Mouse (Mus musculus) midbrain, embryonic 15.5 days (tissue): Measurements from ENCODE around the gene Zfp704. TPM values are rescaled to one million over a fixed set of nuclear protein-coding genes. Genes with fewer than 3 reads are reported as not detected.
A peak's percentile ranks its signal among the peaks of the same experiment; 100 is the strongest.

Source experiments
- ATAC-seq: fragments of 200-750 bp; cut with Nextera tagmentation; replicated peaks from 2 replicates; pipeline ENCODE4 v1.8.0; 2017; ENCODE audit warnings: moderate TSS enrichment
- H3K27ac ChIP-seq: fragments of 300-500 bp; sonication (generic); 2 replicates; pipeline ENCODE4 v1.5.1; 2015; ENCODE audit warnings: mild to moderate bottlenecking, inconsistent platforms
- H3K27me3 ChIP-seq: fragments of 300-500 bp; sonication (generic); replicated peaks from 2 replicates; pipeline ENCODE4 v1.6.1; 2015; ENCODE audit warnings: inconsistent platforms
- H3K36me3 ChIP-seq: fragments of 300-500 bp; sonication (generic); replicated peaks from 2 replicates; pipeline ENCODE4 v1.6.1; 2015; ENCODE audit warnings: inconsistent platforms
- H3K4me1 ChIP-seq: fragments of 300-500 bp; sonication (generic); 2 replicates; pipeline ENCODE4 v1.6.1; 2015; ENCODE audit warnings: inconsistent platforms
- H3K4me2 ChIP-seq: fragments of 300-500 bp; sonication (generic); 2 replicates; pipeline ENCODE4 v1.6.1; 2015; ENCODE audit warnings: inconsistent platforms, mild to moderate bottlenecking, moderate library complexity
- H3K4me3 ChIP-seq: fragments of 300-500 bp; sonication (generic); 2 replicates; pipeline ENCODE4 v1.5.1; 2015; ENCODE audit warnings: mild to moderate bottlenecking, inconsistent platforms
- H3K9ac ChIP-seq: fragments of 300-500 bp; sonication (generic); 2 replicates; pipeline ENCODE4 v1.6.1; 2015; ENCODE audit warnings: mild to moderate bottlenecking, inconsistent platforms
- H3K9me3 ChIP-seq: fragments of 300-500 bp; sonication (generic); 2 replicates; pipeline ENCODE4 v1.6.1; 2016; ENCODE audit warnings: inconsistent platforms
- WGBS: fragments of 180-500 bp; shearing (Covaris S2); methylation state at CpG from one replicate; pipeline ENCODE4 v1.1.7; 2015; ENCODE audit warnings: mixed read lengths; 5-methylcytosine and 5-hydroxymethylcytosine counted together
- polyA plus RNA-seq: library from polyadenylated mRNA; unstranded; fragments of >200 nt; fragmentation: Nextera tagmentation; extraction: Ambion mirVana; gene quantifications from 2 replicates; pipeline ENCODE4 v1.2.1, GENCODE M21; 2015

Gene Zfp704
- 13.7 and 13.8 TPM in 2 replicates for polyA plus RNA-seq

DNA sequence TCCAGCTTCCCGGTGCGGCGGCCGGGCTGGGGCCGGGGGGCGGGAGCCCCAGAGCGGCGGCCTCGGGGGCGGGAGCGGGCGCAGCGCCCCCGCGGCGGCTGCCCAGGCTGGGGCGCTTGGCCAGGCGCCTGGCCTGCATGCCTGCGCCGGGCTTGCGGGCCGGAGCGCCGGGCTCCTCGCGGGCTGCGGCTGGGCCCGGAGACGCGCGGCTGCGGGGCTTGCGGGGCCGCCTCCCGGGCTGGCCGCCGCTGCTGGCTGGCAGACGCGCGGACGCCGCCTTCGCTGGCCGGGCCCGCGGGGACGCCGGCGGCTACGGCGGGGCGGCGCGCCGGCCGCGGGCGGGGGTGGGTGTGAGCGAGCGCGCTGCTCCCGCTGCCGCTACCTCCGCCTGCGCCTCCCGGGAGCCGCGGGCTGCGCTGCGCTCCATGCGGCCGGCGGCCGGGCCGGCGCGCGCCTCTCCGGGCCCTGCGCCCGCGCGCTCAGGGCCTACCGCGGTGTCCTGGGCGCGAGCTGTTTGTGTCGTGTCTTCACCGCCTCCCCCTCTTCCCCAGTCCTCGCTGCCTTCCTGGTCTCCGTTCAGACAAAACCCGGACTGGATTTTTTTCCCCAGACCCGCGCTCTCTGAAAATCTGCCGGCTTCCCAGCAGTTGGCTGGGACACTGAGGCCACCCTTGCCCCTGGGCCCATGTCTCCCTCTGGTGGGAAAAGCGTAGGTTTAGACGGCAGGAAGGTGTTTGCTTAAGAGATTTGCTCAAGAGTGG, at the start of gene Zfp704:
Zfp704 (minus strand) TSS at position 505 of the 761 bp plus-strand sequence.
- Histone ChIP-seq H3K27me3 (no peaks in the 10 kb centered on the region; the same call in 1 of the 2 replicates), H3K27ac (peak within 1 kb of the TSS; percentile 95), H3K36me3 (no peaks in the 10 kb centered on the region), H3K4me3 (peak within 1 kb of the TSS; percentile 65), H3K4me2 (peak within 1 kb of the TSS; percentile 64), H3K9ac (peak within 1 kb of the TSS; percentile 81), H3K4me1 (peaks cover 29% of the 10 kb centered on the region), H3K9me3 (no peaks in the 10 kb centered on the region)
- ATAC-seq, result peak; percentile 94
- WGBS, result under 1% methylated on average over 46 of the region's 97 CpGs

DNA sequence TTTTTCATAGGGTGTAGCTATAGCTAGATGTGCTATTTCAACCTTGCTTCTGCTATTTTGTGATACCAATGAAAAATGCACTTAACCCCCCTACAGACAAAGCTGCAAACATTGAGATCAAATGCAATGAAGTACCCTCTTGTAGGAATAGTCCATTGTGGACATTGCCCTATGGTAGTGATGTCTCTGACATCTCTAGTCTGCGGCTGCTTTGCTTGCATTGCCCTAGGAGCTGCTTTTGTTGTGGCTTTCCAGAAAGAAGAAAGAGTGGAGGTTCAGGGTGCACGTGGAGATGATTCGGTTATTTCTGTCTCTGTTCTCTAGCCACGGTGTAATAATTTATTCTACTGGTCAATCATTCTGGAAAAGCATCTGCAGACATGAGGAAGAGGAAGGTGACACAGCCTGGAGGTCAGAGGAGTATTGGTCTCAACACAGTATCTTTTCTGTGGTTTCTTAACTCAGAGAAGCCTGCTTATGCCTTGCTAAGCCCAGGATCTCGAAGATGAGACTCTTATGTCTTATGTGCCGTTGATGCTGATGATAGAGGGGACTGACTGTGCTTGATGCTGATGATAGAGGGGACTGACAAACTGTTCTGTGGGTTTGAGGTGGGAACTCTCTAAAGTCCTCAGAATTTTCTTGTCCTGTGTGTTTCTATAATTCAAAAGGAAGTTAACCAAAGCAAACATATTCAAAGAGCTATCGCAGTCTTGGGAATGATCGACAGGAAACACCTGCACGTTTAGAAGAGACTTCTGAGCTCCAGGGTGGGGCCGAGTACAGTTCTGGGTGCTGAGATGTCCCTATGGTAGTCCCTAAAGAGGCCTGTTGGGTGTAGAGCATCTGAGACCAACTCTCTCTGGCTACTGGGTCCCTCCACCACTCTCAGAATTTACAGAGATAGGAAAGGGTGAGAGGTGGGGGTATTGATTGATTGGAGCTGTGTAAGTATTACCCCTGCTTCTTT, 23.4 kb upstream of the Zfp704 start:
- Histone ChIP-seq H3K27ac (no peak overlapping the region), H3K4me1 (peaks cover 10% of the 10 kb centered on the region)
- 84% methylated on average over 10 of the region's 10 CpGs for WGBS

DNA sequence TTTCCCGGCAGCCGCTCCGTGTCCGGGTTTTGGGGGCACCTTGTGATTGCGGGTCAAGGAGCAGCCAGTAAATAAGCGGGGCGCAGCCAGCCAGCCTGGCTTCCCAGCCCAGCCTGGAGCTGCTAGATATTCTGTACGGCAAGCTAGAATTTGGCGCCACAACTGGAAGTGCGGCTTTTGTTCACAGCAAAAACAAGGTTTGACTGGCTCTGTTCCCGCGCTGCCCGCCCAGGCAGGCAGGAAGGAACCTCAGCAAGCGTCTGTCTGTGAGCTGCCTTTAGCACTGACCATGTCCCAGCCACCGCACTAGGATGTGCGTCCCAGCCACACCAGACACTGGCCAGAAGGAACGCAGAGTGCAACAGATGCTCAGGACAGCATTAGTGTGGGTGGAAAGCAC, 20.1 kb upstream of the Zfp704 start:
- H3K9me3 ChIP-seq, result no peaks in the 10 kb centered on the region
- 0 out of 2 replicates have a peak, but pooled peaks cover 2% of the 10 kb centered on the region for H3K27me3 ChIP-seq
- peak overlapping the region; percentile 14 for H3K4me3 ChIP-seq
- 0 out of 2 replicates have a peak overlapping the region, but pooled peaks have one; percentile 20 for H3K9ac ChIP-seq
- H3K4me2 ChIP-seq, result peak overlapping the region; percentile 42
- no peaks in the 10 kb centered on the region for H3K36me3 ChIP-seq
- 10% methylated on average over 17 of the region's 17 CpGs for WGBS
- no peak overlapping the region for H3K27ac ChIP-seq
- H3K4me1 ChIP-seq, result peaks cover 10% of the 10 kb centered on the region
- ATAC-seq, result peak; percentile 72; the same call in 1 of the 2 replicates

More for the DNA sequence above, 23.4 kb upstream of the Zfp704 start:
- 0 out of 2 replicates have a peak, but pooled peaks cover 1% of the 10 kb centered on the region for H3K27me3 ChIP-seq
- ATAC-seq, result no peak
- H3K4me2 ChIP-seq, result no peak overlapping the region
- H3K4me3 ChIP-seq, result no peak overlapping the region
- no peaks in the 10 kb centered on the region for H3K36me3 ChIP-seq
- no peaks in the 10 kb centered on the region for H3K9me3 ChIP-seq
- H3K9ac ChIP-seq, result no peak overlapping the region

DNA sequence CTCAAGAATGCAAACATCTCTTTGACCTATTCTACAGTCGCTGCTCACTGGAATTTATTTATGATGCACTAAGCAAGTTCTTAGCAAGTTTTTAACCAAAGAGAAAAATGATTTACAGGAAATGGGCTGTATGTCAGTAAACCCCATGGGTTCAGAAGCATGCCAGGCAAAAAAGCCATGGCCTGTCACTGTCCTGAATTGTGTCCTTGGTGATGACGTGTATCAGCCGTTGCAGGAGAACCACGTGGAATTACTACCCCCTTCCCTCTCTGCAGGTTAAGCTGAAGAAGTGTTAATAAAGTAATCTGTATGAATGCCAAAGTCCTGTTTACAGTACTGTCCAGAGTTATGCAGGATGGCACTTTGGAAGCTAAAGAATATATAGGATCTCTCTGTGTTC, 18.2 kb upstream of the Zfp704 start:
- ATAC-seq, result no peak
- Histone ChIP-seq H3K27ac (no peak overlapping the region), H3K9me3 (no peaks in the 10 kb centered on the region), H3K4me2 (no peak overlapping the region), H3K27me3 (0 out of 2 replicates have a peak, but pooled peaks cover 2% of the 10 kb centered on the region), H3K9ac (no peak overlapping the region), H3K36me3 (no peaks in the 10 kb centered on the region), H3K4me3 (no peak overlapping the region), H3K4me1 (peaks cover 10% of the 10 kb centered on the region)
- 78% methylated on average over 4 of the region's 4 CpGs for WGBS

DNA sequence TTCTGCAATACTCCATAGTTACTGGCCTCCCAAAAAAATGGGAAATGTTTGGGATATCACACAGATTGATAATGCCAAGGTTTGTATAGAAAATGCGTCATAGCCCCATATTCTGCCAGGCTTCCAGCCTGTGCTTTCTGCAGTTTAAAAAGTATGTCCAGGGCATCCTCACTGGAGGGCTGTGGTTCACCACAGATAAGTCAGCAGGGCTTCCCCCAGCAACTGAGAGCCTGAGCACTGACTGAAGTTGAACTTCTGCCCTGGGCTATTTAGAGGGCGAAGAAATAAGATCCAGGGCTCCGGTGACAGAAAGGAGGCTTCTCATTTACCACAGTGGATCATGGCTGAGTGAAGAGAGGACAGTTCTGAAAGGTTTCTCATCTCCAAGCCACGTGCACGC, 16.3 kb upstream of the Zfp704 start:
- 79% methylated on average over 5 of the region's 5 CpGs for WGBS

DNA sequence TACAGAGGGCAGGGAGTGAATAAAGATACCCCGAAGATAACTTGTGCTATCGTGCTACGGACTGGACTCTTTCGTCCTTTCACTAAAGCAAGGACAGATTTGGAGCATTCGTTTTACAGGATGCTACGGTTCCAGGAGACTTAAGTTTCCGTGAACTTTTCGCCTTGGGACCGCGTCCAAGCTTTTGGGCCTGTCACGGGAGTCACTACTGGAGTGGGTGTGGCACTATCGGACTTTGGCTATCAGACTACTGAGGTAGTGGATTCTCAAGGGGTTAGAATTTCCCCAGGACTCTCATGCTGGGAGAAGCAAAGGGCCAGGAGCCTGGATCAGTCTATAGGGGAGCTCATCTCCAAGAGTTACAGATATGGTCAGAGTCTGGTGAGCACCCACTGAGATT, 10.7 kb upstream of the Zfp704 start:
- no peak overlapping the region for H3K4me3 ChIP-seq
- H3K4me1 ChIP-seq, result no peaks in the 10 kb centered on the region
- WGBS, result 93% methylated on average over 12 of the region's 12 CpGs
- no peak overlapping the region for H3K27ac ChIP-seq
- no peak for ATAC-seq
- H3K36me3 ChIP-seq, result no peaks in the 10 kb centered on the region
- no peaks in the 10 kb centered on the region for H3K9me3 ChIP-seq
- H3K9ac ChIP-seq, result no peak overlapping the region
- no peak overlapping the region for H3K4me2 ChIP-seq
- H3K27me3 ChIP-seq, result no peaks in the 10 kb centered on the region

More for the DNA sequence above, 16.3 kb upstream of the Zfp704 start:
- H3K27ac ChIP-seq, result no peak overlapping the region
- H3K36me3 ChIP-seq, result no peaks in the 10 kb centered on the region
- H3K27me3 ChIP-seq, result 0 out of 2 replicates have a peak, but pooled peaks cover 2% of the 10 kb centered on the region
- H3K4me1 ChIP-seq, result peaks cover 10% of the 10 kb centered on the region
- H3K9me3 ChIP-seq, result no peaks in the 10 kb centered on the region
- no peak overlapping the region for H3K4me2 ChIP-seq
- H3K4me3 ChIP-seq, result no peak overlapping the region
- ATAC-seq, result no peak
- no peak overlapping the region for H3K9ac ChIP-seq

DNA sequence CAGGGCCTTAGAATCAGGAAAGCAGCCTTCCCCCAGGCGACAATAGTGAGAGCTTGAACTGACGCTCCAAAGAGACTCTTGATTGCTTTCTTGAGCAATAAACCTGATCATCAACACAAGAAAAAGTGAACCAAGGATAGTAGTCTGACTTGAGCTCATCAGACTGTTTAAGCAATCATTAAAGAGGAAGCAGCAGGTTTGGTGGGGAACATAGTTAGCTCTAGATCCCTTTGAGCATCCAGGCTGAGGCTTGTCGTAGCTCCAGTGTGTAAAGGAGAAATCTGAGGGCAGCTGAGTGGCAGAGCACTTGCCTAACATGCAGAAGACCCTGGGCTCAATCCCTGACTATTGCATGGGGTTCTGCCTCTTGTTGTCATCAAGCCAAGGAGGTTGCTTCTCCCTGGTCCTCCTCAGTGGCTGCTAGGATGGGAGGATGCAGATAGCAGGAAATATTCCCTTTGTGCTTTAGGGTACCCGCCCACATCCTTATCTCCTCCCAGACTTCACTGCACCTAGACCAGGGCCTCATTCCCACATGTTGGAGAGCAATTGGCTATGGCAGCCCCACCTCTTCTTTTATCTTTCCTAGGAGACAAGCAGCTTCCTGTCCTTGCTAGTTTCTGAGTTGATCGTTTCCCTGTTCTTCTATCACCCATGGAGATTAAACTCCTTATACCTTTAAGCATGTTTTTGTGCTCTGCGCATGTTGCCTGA, 9.8 kb upstream of the Zfp704 start:
- 86% methylated on average over 6 of the region's 6 CpGs for WGBS
- H3K36me3 ChIP-seq, result no peaks in the 10 kb centered on the region
- H3K4me1 ChIP-seq, result no peaks in the 10 kb centered on the region
- no peak overlapping the region for H3K27ac ChIP-seq
- H3K9me3 ChIP-seq, result no peaks in the 10 kb centered on the region
- no peak overlapping the region for H3K4me3 ChIP-seq
- no peak overlapping the region for H3K9ac ChIP-seq
- no peak for ATAC-seq
- H3K27me3 ChIP-seq, result no peaks in the 10 kb centered on the region
- no peak overlapping the region for H3K4me2 ChIP-seq

DNA sequence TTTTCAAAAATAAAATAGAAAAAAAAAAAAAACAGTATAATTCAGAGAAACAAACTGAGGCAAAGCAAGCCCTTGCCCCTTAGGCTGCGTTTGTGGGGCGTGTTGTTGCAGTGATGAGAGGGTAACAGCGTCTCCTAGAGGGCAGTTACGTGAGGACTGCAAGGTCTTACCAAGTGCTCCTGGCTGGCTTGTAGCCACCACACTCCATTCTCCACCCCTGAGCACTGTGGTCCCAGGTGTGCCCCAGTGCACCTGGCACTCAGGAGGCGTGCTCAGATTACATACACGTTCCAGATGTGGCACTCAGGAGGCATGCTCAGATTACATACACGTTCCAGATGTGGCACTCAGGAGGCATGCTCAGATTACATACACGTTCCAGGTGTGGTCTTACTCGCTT, 7.2 kb upstream of the Zfp704 start:
- no peak overlapping the region for H3K9ac ChIP-seq
- no peaks in the 10 kb centered on the region for H3K36me3 ChIP-seq
- no peak overlapping the region for H3K4me3 ChIP-seq
- H3K4me2 ChIP-seq, result no peak overlapping the region
- no peak for ATAC-seq
- H3K27me3 ChIP-seq, result no peaks in the 10 kb centered on the region; the same call in 1 of the 2 replicates
- no peak overlapping the region for H3K27ac ChIP-seq
- H3K4me1 ChIP-seq, result no peaks in the 10 kb centered on the region
- WGBS, result 82% methylated on average over 9 of the region's 9 CpGs
- no peaks in the 10 kb centered on the region for H3K9me3 ChIP-seq

- H3K9ac ChIP-seq, result no peak overlapping the region
Measured at GRCm38 (mm10) chr3:9614676-9615075, 4.8 kb upstream of the Zfp704 start.

GRCm38 (mm10) chr3:9614011-9614410, 4.1 kb upstream of the Zfp704 start:
- Histone ChIP-seq H3K4me3 (no peak overlapping the region), H3K36me3 (no peaks in the 10 kb centered on the region), H3K9ac (no peak overlapping the region), H3K27ac (no peak overlapping the region), H3K4me1 (peaks cover 4% of the 10 kb centered on the region; the same call in 1 of the 2 replicates), H3K4me2 (no peak overlapping the region), H3K27me3 (no peaks in the 10 kb centered on the region; the same call in 1 of the 2 replicates), H3K9me3 (no peaks in the 10 kb centered on the region)
- ATAC-seq, result no peak
- 75% methylated on average over 8 of the region's 8 CpGs for WGBS

More at GRCm38 (mm10) chr3:9614676-9615075, 4.8 kb upstream of the Zfp704 start:
- ATAC-seq, result no peak
- 81% methylated on average over 12 of the region's 12 CpGs for WGBS
- peaks cover 4% of the 10 kb centered on the region; the same call in 1 of the 2 replicates for H3K4me1 ChIP-seq
- no peak overlapping the region for H3K27ac ChIP-seq
- no peaks in the 10 kb centered on the region for H3K9me3 ChIP-seq
- H3K4me3 ChIP-seq, result no peak overlapping the region
- H3K4me2 ChIP-seq, result no peak overlapping the region
- no peaks in the 10 kb centered on the region; the same call in 1 of the 2 replicates for H3K27me3 ChIP-seq
- no peaks in the 10 kb centered on the region for H3K36me3 ChIP-seq

GRCm38 (mm10) chr3:9611226-9611625, 1.3 kb upstream of the Zfp704 start:
- Histone ChIP-seq H3K9me3 (no peaks in the 10 kb centered on the region), H3K4me1 (peaks cover 22% of the 10 kb centered on the region), H3K27ac (no peak overlapping the region), H3K4me3 (no peak overlapping the region), H3K9ac (no peak overlapping the region), H3K4me2 (no peak overlapping the region), H3K27me3 (no peaks in the 10 kb centered on the region; the same call in 1 of the 2 replicates), H3K36me3 (no peaks in the 10 kb centered on the region)
- WGBS, result 79% methylated on average over 4 of the region's 4 CpGs
- no peak for ATAC-seq
